Mouse (Mus musculus): Measurements from ENCODE around the gene Mafg. TPM values are rescaled to one million over a fixed set of nuclear protein-coding genes. Genes with fewer than 3 reads are reported as not detected.

Mafg gene
- total and polyA plus RNA-seq, 3 experiments: 17.0 to 63.7 (median 29.3) TPM

- in situ Hi-C loops (cut with MboI; ENCODE audit: low pct_ligation_motif_present, low pct_unique_long_range_greater_than_20kb, low sequenced_read_pairs) (no loop called here), dilution Hi-C loops (cut with MboI; ENCODE audit: extremely low pct_ligation_motif_present, extremely low pct_unique_long_range_greater_than_20kb, low sequenced_read_pairs) (no loop called here)
- H3K4me3 ChIP-seq (replicated peaks in 1 of 3; ENCODE audit: low read depth in 2 of 3, low read length in 2 of 3, poor library complexity in 1 of 3): no peak overlapping the region
- H3K79me2 ChIP-seq (replicated peaks; ENCODE audit: control insufficient read depth, extremely low read depth, insufficient read depth, poor library complexity, severe bottlenecking): peaks cover 35% of the 10 kb centered on the region
- H3K9ac ChIP-seq (ENCODE audit: insufficient read depth, low read depth): no peak overlapping the region
- H3K4me1 ChIP-seq (ENCODE audit: control insufficient read depth in 1 of 2, insufficient read depth in 2 of 2): peaks cover 8 to 37% of the 10 kb centered on the region in 2 experiments
- TF ChIP-seq UBTF (IDR thresholded peaks at IDR 0.05; ENCODE audit: low read depth, low read length) (no peak), MYC (IDR thresholded peaks at IDR 0.05; ENCODE audit: low read depth, low read length) (no peak), JUND (conservative IDR thresholded peaks at IDR 0.05; ENCODE audit: low read depth, low read length) (no peak), IRF4 (IDR thresholded peaks at IDR 0.05; ENCODE audit: low read depth, low read length) (no peak), CHD2 (IDR thresholded peaks at IDR 0.05; ENCODE audit: low read length) (no peak)
- no peak overlapping the region for H3K27ac ChIP-seq (ENCODE audit: insufficient read depth, low read depth)
- no peaks in the 10 kb centered on the region for H3K9me3 ChIP-seq (replicated peaks; ENCODE audit: low read length)
- no peak for DNase-seq (ENCODE audit: extremely low read depth)
- peaks cover 41 to 70% of the 10 kb centered on the region in 2 experiments for H3K36me3 ChIP-seq (replicated peaks in 1 of 2; ENCODE audit: control insufficient read depth in 1 of 2, insufficient read depth in 1 of 2, low read length in 1 of 2)
- 0 out of 2 replicates have a peak overlapping the region, but pooled peaks have one; percentile 4 for H3K4me2 ChIP-seq (ENCODE audit: insufficient read depth, low read depth, poor library complexity, severe bottlenecking)
- no peaks in the 10 kb centered on the region for H3K27me3 ChIP-seq (replicated peaks)
Measured at GRCm38 (mm10) chr11:120600716-120601115, 32.7 kb downstream of the Mafg start.

- Histone ChIP-seq H3K79me2 (replicated peaks; ENCODE audit: control insufficient read depth, extremely low read depth, insufficient read depth, poor library complexity, severe bottlenecking) (peaks cover 50% of the 10 kb centered on the region), H3K4me3 (replicated peaks in 1 of 3; ENCODE audit: low read depth in 2 of 3, low read length in 2 of 3, poor library complexity in 1 of 3) (peak overlapping the region; percentile 55 to 88 (median 70)), H3K27me3 (replicated peaks) (no peaks in the 10 kb centered on the region), H3K27ac (ENCODE audit: insufficient read depth, low read depth) (no peak overlapping the region), H3K4me2 (ENCODE audit: insufficient read depth, low read depth, poor library complexity, severe bottlenecking) (peak overlapping the region; percentile 74), H3K9ac (ENCODE audit: insufficient read depth, low read depth) (peak overlapping the region; percentile 76), H3K4me1 (ENCODE audit: control insufficient read depth in 1 of 2, insufficient read depth in 2 of 2) (peaks cover 8 to 50% of the 10 kb centered on the region in 2 experiments), H3K9me3 (replicated peaks; ENCODE audit: low read length) (no peaks in the 10 kb centered on the region), H3K36me3 (replicated peaks in 1 of 2; ENCODE audit: control insufficient read depth in 1 of 2, insufficient read depth in 1 of 2, low read length in 1 of 2) (peaks cover 41 to 68% of the 10 kb centered on the region in 2 experiments)
- in situ Hi-C loops (cut with MboI; ENCODE audit: low pct_ligation_motif_present, low pct_unique_long_range_greater_than_20kb, low sequenced_read_pairs): no loop called here
- dilution Hi-C loops (cut with MboI; ENCODE audit: extremely low pct_ligation_motif_present, extremely low pct_unique_long_range_greater_than_20kb, low sequenced_read_pairs): no loop called here
- TF ChIP-seq KAT2A (IDR thresholded peaks at IDR 0.05; ENCODE audit: insufficient replicate concordance, low read length): no peak
- TF ChIP-seq POLR2AphosphoS2 (IDR thresholded peaks at IDR 0.05; ENCODE audit: low read depth, low read length): no peak
- TF ChIP-seq SIN3A (IDR thresholded peaks at IDR 0.05; ENCODE audit: low read length): 0 out of 2 replicates have a peak, but pooled peaks have one; percentile 5
- DNase-seq (ENCODE audit: extremely low read depth): no peak
Measured at GRCm38 (mm10) chr11:120598990-120599549, 34.3 kb downstream of the Mafg start.

- in situ Hi-C loops (cut with MboI; ENCODE audit: low pct_ligation_motif_present, low pct_unique_long_range_greater_than_20kb, low sequenced_read_pairs): no loop called here
- H3K27ac ChIP-seq (ENCODE audit: insufficient read depth, low read depth): peak within 1 kb of the TSS; percentile 52
- H3K9me3 ChIP-seq (replicated peaks; ENCODE audit: low read length): no peaks in the 10 kb centered on the region
- H3K36me3 ChIP-seq (replicated peaks in 1 of 2; ENCODE audit: control insufficient read depth in 1 of 2, insufficient read depth in 1 of 2, low read length in 1 of 2): peaks cover 47 to 68% of the 10 kb centered on the region in 2 experiments
- no peaks in the 10 kb centered on the region for H3K27me3 ChIP-seq (replicated peaks)
- dilution Hi-C loops (cut with MboI; ENCODE audit: extremely low pct_ligation_motif_present, extremely low pct_unique_long_range_greater_than_20kb, low sequenced_read_pairs): no loop called here
- H3K4me2 ChIP-seq (ENCODE audit: insufficient read depth, low read depth, poor library complexity, severe bottlenecking): peak within 1 kb of the TSS; percentile 74
- DNase-seq (ENCODE audit: extremely low read depth): peak; percentile 97
- peak within 1 kb of the TSS; percentile 98 for H3K9ac ChIP-seq (ENCODE audit: insufficient read depth, low read depth)
- peak within 1 kb of the TSS; percentile 83 to 96 (median 88) for H3K4me3 ChIP-seq (replicated peaks in 1 of 3; ENCODE audit: low read depth in 2 of 3, low read length in 2 of 3, poor library complexity in 1 of 3)
- H3K79me2 ChIP-seq (replicated peaks; ENCODE audit: control insufficient read depth, extremely low read depth, insufficient read depth, poor library complexity, severe bottlenecking): peaks cover 56% of the 10 kb centered on the region
- peaks cover 8 to 57% of the 10 kb centered on the region in 2 experiments for H3K4me1 ChIP-seq (ENCODE audit: control insufficient read depth in 1 of 2, insufficient read depth in 2 of 2)
- TF ChIP-seq NELFE (IDR thresholded peaks at IDR 0.05; ENCODE audit: low read depth, low read length) (peak; percentile 98), TBP (conservative IDR thresholded peaks at IDR 0.05; ENCODE audit: low read depth, low read length) (peak; percentile 46; the same call in 1 of the 2 replicates), JUN (IDR thresholded peaks at IDR 0.05; ENCODE audit: insufficient read depth, low read depth, low read length) (0 out of 2 replicates have a peak, but pooled peaks have one; percentile 13), USF2 (conservative IDR thresholded peaks at IDR 0.05; ENCODE audit: low read depth, low read length) (peak; percentile 19; the same call in 1 of the 2 replicates), ZNF384 (IDR thresholded peaks at IDR 0.05; ENCODE audit: low read depth, low read length) (no peak), MAFK (IDR thresholded peaks at IDR 0.05; ENCODE audit: insufficient replicate concordance, low read length) (no peak), MYC (IDR thresholded peaks at IDR 0.05; ENCODE audit: low read depth, low read length) (peak; percentile 78; the same call in 1 of the 2 replicates), USF1 (IDR thresholded peaks at IDR 0.05; ENCODE audit: low read depth, low read length) (peak; percentile 63), MAX (IDR thresholded peaks at IDR 0.05; ENCODE audit: low read length) (peak; percentile 99), HCFC1 (IDR thresholded peaks at IDR 0.05; ENCODE audit: low read depth, low read length) (peak; percentile 86), PAX5 (IDR thresholded peaks at IDR 0.05; ENCODE audit: low read length) (no peak), MXI1 (IDR thresholded peaks at IDR 0.05; ENCODE audit: low read depth, low read length) (peak; percentile 93), UBTF (IDR thresholded peaks at IDR 0.05; ENCODE audit: low read depth, low read length) (peak; percentile 68; the same call in 1 of the 2 replicates), CTCF (conservative IDR thresholded peaks at IDR 0.05 in 1 of 2, IDR thresholded peaks at IDR 0.05 in 1 of 2; ENCODE audit: low read depth in 2 of 2, low read length in 2 of 2) (no peak), EP300 (IDR thresholded peaks at IDR 0.05; ENCODE audit: low read length) (0 out of 2 replicates have a peak, but pooled peaks have one; percentile 24), CHD1 (IDR thresholded peaks at IDR 0.05; ENCODE audit: low read depth, low read length) (no peak; the same call in none of the 2 replicates), BHLHE40 (IDR thresholded peaks at IDR 0.05; ENCODE audit: low read depth, low read length) (peak; percentile 60), ETS1 (conservative IDR thresholded peaks at IDR 0.05; ENCODE audit: low read depth, low read length) (peak; percentile 61)
Measured at GRCm38 (mm10) chr11:120598283-120598989, 35.0 kb downstream of the Mafg start, which contains the start of the genes Alyref and Anapc11. Gene Alyref (minus strand): TSS chr11:120598365. Gene Anapc11 (plus strand): TSS chr11:120598421.

Data from CH12.LX (cell line).